Mouse (Mus musculus): ENCODE measurements at regions not wholly inside any gene's neighbourhood (a gene's known extent, or its start where the extent isn't known, plus 50 kb on each side); places are given as distances from the start of the nearest gene placed in this dataset.
A peak's percentile ranks its signal among the peaks of the same experiment; 100 is the strongest.

DNA sequence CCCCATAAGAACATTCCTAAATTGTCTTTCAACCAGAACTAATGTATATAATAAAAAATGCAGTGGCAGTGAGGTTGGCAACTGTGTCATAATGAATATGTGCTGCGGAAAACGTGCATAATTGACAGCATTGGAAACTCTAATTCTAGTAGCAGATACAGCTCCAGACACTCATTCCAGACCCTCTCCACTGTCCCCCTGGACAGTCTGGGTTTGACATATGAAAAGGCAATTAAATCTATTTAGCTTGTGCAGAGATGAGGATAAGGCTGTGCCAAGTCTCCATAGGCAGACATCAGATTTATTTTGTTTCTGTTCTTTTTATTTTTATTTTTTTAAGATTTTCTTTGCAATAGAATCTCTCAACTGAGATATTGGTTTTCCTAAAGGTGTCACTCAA, 392.3 kb downstream of the Lrriq3 start:
- DNase-seq: no peak

DNA sequence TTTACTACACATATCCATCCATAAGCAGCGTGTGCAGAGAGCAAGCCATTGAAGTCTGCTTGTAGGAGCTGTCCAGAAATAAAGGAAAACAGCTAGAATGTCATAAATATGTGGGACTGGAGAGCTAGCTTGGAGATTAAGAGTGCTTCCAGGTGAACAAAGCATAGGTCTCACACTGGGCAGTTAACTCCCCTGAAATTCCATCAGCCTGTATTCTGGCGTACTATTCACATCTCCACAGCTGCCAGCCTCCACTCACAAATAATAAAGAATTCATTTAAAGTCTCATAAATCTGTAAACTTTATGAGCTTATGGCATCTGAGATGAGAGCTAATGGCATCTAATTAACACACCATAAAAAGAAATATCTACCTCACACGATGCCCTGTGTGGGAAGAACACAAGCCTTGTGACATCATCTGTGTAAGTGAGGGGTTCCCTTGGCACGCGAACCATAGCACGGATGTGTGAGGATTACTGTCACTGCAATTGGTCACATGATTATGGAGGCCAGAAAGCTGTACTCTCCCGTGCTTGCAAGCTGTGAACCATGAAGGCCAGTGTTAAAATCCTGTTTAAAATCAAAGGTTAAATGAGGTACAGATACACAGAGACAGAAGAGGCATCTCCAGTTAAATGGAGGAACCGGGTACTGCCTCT, 394.8 kb downstream of the Lrriq3 start:
- DNase-seq: no peak

DNA sequence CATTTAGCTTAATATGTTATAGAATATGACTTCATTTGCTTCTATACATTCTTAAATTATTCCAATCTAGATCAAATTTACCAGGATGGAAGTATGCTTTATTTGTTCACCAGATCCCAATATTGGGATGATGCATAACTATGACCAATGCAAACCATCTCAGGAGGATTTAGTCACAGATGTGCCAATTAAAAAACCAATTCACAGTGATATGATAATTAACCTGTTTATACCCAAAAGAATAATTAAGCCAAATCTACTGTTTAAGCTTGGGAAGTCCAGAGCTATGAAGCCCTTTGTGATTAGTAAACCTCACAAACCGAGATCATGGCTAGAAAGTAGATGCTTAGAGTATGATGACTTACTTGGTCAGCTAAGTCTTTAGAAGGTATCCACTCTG, 397.4 kb downstream of the Lrriq3 start:
- DNase-seq: no peak

GRCm38 (mm10) chr3:155510161-155510857, 417.1 kb downstream of the Lrriq3 start:
- DNase-seq: no peak

- no peak for DNase-seq
Observed at GRCm38 (mm10) chr3:155513885-155514284, 420.7 kb downstream of the Lrriq3 start.

DNA sequence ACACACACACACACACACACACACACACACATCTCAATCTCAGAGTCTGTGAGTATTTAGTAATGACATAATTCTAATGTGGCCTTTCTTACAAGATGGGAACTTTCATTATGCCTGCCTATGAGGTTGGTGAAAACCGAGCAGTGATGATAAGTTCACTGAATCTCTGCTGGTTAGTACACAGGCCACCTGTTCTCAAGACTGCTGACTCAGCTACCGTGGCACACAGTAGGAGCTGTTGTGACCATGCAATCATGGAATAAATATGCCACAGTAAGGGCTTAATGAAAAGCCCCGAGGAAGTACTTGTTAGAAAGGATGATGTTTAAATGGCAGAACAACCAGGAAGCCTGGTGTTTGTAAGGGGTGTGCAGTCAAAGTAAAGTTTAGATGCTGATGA, 436.1 kb downstream of the Lrriq3 start:
- no peak for DNase-seq

- peak; percentile 8 to 21 for DNase-seq
Observed at GRCm38 (mm10) chr3:155530811-155531210, 437.6 kb downstream of the Lrriq3 start.

DNA sequence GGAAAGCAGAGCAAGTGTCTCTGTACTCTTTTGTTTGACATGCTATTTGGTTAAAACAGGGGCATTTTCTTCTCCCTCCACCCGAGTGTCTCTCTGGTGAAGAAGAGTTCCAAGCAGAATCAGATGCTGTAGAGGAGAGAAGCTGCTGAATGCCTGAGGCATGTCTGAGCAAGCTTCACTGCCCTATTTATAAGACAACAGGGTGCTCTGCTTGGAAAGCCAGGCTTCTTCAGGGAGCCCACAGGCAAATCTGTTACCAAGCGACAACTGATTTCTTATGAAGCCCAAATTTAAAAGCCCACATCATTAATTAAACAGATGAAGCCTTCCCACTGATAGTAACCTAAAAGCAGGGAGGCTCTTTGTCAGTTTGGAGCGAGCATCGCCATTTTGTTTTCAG, 438.8 kb downstream of the Lrriq3 start:
- peak; percentile 10 to 28 for DNase-seq

- DNase-seq: no peak
Observed at GRCm38 (mm10) chr3:155548204-155548603, 455.0 kb downstream of the Lrriq3 start.

DNA sequence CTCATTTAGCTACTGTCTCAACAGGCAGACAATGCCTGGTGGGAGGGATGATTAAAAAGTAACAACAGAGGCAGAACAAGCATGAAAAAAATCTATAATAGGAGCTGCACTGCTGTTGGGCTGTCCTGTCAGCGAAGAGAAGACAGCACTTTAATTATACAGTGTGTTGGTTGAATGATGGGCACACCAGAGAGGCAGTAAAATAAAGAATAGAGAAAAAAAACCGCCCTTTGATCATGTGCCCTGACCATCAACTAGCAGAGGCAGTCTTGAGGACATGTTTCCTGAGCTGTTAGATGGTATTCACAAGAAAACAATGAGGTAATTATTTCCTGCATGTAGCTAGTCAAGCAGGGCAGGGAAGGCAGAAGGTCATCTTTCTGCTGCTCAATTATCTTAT, 483.9 kb downstream of the Lrriq3 start:
- no peak for DNase-seq

GRCm38 (mm10) chr3:155604001-155604400, 510.8 kb downstream of the Lrriq3 start:
- no peak for DNase-seq

Data from cerebellum, postnatal 10 days (tissue).